Mouse (Mus musculus): ENCODE measurements around the gene Tmem51.

GRCm38 (mm10) chr4:142068899-142069812, 14.9 kb downstream of the Tmem51 start:
- TF ChIP-seq CTCF (IDR thresholded peaks at IDR 0.05; ENCODE audit: low read depth, low read length) (no peak), POLR2A (IDR thresholded peaks at IDR 0.05; ENCODE audit: extremely low read depth, insufficient read depth, low read length) (no peak)
